Mouse (Mus musculus): ENCODE measurements around the gene Ascl1.

Ascl1 gene

GRCm38 (mm10) chr10:87485721-87486620, 7.5 kb downstream of the Ascl1 start:
- DNase-seq (ENCODE audit: low spot score): no peak

- DNase-seq (ENCODE audit: low spot score): no peak
Observed at GRCm38 (mm10) chr10:87484831-87485720, 8.4 kb downstream of the Ascl1 start.

- no peak for DNase-seq (ENCODE audit: low spot score)
Observed at GRCm38 (mm10) chr10:87477895-87478294, 15.6 kb downstream of the Ascl1 start.

- DNase-seq (ENCODE audit: low spot score): no peak
Observed at GRCm38 (mm10) chr10:87474971-87475370, 18.5 kb downstream of the Ascl1 start.

- DNase-seq (ENCODE audit: low spot score): no peak
Observed at GRCm38 (mm10) chr10:87473475-87474131, 19.9 kb downstream of the Ascl1 start.

GRCm38 (mm10) chr10:87450777-87451176, 42.7 kb downstream of the Ascl1 start:
- no peak for DNase-seq (ENCODE audit: low spot score)

- DNase-seq (ENCODE audit: low spot score): no peak
Observed at GRCm38 (mm10) chr10:87449368-87449767, 44.1 kb downstream of the Ascl1 start.

- DNase-seq (ENCODE audit: low spot score): no peak
Observed at GRCm38 (mm10) chr10:87448257-87448656, 45.2 kb downstream of the Ascl1 start.

- no peak for DNase-seq (ENCODE audit: low spot score)
Observed at GRCm38 (mm10) chr10:87447754-87448095, 45.7 kb downstream of the Ascl1 start.

- DNase-seq (ENCODE audit: low spot score): no peak
Observed at GRCm38 (mm10) chr10:87446829-87447753, 46.4 kb downstream of the Ascl1 start.

- no peak for DNase-seq (ENCODE audit: low spot score)
Observed at GRCm38 (mm10) chr10:87446139-87446828, 47.2 kb downstream of the Ascl1 start.

Data from T-cell, adult 2 months (primary cell).